Mouse (Mus musculus): Measurements from ENCODE around the gene 2310061I04Rik. TPM values are rescaled to one million over a fixed set of nuclear protein-coding genes. Genes with fewer than 3 reads are reported as not detected.
A peak's percentile ranks its signal among the peaks of the same experiment; 100 is the strongest.

Gene 2310061I04Rik
- polyA plus RNA-seq, 1 experiment from 2014 or later, result 28.6 TPM

DNA sequence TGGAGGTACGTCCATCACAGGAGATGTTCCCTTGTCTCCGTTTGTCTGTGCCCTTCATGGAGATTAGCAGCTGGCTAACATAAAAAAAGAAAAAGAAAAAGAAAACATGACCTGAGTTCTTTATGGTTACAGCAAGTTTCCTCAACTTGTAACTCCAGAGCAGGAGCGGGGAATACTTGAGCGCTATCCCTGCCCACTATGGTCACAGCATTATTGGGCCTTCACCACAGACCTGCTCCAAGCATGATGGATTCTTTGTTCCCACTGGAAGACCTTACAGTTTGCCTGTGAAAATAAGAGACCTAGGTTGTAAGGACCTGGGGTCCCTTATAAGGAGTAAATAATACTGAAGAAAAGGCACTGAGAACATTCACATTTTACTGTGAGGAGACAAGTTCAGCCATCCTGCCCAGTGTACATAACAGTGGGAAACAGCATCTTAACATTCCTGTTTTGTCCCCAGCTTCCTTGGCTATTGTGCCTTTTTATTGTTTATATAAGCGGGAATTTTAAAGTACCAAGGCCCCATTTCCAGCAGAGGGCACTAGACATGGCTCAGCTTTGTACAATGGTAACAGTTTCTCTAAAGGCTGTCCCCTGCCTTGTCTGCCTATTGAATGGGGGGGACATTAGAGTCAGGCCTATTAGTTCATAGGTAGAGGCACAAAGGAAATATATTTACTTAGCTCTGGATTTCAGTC is 23.8 kb upstream of the 2310061I04Rik start:
- peak; percentile 36 for DNase-seq (ENCODE audit: low spot score)
- H3K4me3 ChIP-seq, result peak overlapping the region; percentile 2; the same call in 1 of the 2 replicates
- peaks cover 62% of the 10 kb centered on the region for H3K36me3 ChIP-seq (replicated peaks)
- H3K27me3 ChIP-seq (replicated peaks; ENCODE audit: low read depth, poor library complexity, severe bottlenecking), result no peaks in the 10 kb centered on the region
- H3K9me3 ChIP-seq, result no peaks in the 10 kb centered on the region
- H3K4me1 ChIP-seq, result peaks cover 21% of the 10 kb centered on the region
- H3K27ac ChIP-seq (replicated peaks), result peak overlapping the region; percentile 51
- WGBS, result 74% methylated on average over 5 of the region's 5 CpGs

DNA sequence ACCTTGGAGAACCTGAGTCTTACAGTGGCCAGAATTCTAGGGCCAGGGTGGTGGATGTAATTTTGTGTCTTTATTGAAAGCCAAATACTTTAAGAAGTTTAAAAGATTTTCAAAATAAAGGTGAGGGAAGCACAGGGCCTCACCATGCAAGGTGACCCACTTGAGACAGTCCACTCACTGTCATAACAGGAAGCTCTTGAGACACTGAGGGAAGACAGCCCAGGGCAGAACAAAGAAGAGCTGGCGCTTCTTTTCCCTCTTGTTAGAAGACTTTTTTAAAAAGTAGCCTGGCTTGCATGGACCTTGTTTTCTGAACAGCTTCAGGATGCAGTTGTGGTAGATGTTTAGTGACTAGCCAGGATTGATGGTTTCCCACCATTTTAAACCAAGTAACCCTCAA is 23.2 kb upstream of the 2310061I04Rik start:
- peak overlapping the region; percentile 97 for H3K27ac ChIP-seq (replicated peaks)
- H3K9me3 ChIP-seq, result no peaks in the 10 kb centered on the region
- H3K4me1 ChIP-seq, result peaks cover 23% of the 10 kb centered on the region
- peak overlapping the region; percentile 83 for H3K4me3 ChIP-seq
- DNase-seq (ENCODE audit: low spot score), result no peak
- 84% methylated on average over 1 of the region's 1 CpGs for WGBS
- H3K27me3 ChIP-seq (replicated peaks; ENCODE audit: low read depth, poor library complexity, severe bottlenecking), result no peaks in the 10 kb centered on the region
- peaks cover 56% of the 10 kb centered on the region for H3K36me3 ChIP-seq (replicated peaks)

DNA sequence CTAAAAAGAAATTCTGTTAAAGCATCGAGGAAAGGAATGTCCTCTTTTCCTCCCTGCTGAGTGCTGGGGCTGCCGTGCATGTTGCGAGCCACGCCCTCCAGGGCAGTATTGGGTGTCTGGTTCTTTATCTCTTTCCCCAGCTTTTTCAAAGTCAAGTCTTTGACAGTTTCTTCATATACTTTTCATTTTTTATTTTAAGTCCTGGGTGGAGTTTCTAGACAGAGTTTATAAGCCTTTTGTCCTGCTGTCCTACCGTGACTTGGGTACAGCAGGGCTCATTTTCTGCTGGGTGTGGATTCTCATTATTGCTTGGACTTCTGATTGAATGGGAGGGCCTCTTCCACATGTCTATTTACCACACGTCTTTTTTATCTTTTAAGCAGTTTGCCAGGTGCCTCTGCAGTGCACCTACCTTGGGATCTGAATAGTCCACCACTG is 22.7 kb upstream of the 2310061I04Rik start:
- H3K27ac ChIP-seq (replicated peaks), result peak overlapping the region; percentile 97
- peaks cover 51% of the 10 kb centered on the region for H3K36me3 ChIP-seq (replicated peaks)
- peaks cover 28% of the 10 kb centered on the region for H3K4me1 ChIP-seq

DNA sequence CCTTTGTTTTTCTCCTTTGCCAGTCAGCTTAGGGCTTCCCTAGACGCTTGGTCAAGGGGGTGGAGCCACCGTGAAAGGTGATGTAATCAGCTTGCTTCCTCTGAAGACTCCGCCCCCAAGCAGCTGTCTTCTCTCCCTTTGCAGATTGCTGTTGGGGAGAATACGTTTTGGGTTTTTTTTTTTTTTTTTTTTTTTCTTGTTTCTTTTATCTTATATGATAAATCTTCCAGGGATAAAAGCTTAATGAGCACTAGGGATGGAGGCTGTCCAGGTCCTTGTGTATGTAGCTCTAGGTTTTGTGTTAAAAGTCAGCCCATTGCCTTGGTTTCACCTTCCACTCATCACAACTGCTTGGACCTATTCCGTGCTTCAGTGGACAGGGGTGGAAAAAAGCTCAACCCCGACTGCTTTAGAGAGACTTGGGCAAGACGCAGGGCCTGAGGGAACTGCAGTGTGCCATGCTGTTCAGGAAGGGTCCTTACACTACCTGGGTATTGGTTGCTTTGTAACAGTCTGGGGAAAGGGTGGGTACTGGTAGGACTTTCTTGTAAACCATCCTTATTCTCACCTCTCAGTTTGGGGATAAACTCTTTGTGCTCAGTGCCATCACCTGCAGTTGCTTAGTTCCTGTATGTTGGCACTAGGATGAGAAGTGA is 22.0 kb upstream of the 2310061I04Rik start:
- WGBS, result 22% methylated on average over 7 of the region's 7 CpGs
- H3K27ac ChIP-seq (replicated peaks), result peak overlapping the region; percentile 97
- peak overlapping the region; percentile 83 for H3K4me3 ChIP-seq
- peaks cover 30% of the 10 kb centered on the region for H3K4me1 ChIP-seq
- H3K27me3 ChIP-seq (replicated peaks; ENCODE audit: low read depth, poor library complexity, severe bottlenecking), result no peaks in the 10 kb centered on the region
- no peaks in the 10 kb centered on the region for H3K9me3 ChIP-seq
- peak; percentile 91 for DNase-seq (ENCODE audit: low spot score)
- peaks cover 48% of the 10 kb centered on the region for H3K36me3 ChIP-seq (replicated peaks)

More for the DNA sequence above, 22.7 kb upstream of the 2310061I04Rik start:
- Histone ChIP-seq H3K4me3 (peak overlapping the region; percentile 83), H3K9me3 (no peaks in the 10 kb centered on the region), H3K27me3 (replicated peaks; ENCODE audit: low read depth, poor library complexity, severe bottlenecking) (no peaks in the 10 kb centered on the region)
- 74% methylated on average over 6 of the region's 6 CpGs for WGBS
- DNase-seq (ENCODE audit: low spot score), result no peak

DNA sequence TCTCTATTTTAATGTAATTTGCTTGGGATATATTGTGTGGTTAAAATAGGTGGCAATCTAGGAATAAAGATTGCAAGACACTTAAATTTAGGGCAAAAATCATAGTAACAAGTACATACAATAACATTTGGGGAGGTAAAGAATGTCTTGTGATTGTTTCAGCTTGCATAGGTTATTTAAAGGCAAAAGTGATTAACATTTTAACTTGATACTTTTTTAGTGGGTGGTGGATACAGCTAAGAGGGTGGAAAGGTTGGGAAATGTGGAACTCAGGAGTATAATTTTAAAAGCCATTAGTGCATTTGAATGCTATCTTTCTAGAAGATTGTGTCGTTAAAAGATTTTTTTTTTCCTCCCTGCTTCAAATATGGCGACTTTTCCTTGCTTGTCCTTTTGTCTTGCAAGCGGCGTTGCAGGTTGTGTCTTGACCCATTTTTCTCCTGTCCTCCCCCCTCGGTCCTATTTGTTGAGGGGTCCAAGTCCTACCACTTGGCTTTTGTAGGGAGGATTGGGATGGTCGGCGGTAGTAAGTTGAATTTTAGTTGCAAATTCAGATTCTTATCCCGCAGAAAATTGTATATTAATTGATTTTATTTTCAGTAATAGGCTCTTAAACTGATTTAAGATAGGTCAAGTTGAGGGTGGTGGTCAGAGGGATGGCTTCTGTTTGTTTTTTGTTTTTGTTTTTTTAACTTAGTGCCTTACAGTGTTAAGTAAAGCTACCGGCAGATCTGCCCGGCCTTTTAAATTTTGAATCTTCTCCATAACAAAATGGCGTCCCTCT is 21.2 kb upstream of the 2310061I04Rik start:
- Histone ChIP-seq H3K9me3 (no peaks in the 10 kb centered on the region), H3K4me1 (peaks cover 30% of the 10 kb centered on the region), H3K27me3 (replicated peaks; ENCODE audit: low read depth, poor library complexity, severe bottlenecking) (no peaks in the 10 kb centered on the region), H3K27ac (replicated peaks) (peak overlapping the region; percentile 97), H3K4me3 (peak overlapping the region; percentile 83), H3K36me3 (replicated peaks) (peaks cover 48% of the 10 kb centered on the region)
- WGBS, result under 1% methylated on average over 11 of the region's 11 CpGs
- peak; percentile 65 for DNase-seq (ENCODE audit: low spot score)

DNA sequence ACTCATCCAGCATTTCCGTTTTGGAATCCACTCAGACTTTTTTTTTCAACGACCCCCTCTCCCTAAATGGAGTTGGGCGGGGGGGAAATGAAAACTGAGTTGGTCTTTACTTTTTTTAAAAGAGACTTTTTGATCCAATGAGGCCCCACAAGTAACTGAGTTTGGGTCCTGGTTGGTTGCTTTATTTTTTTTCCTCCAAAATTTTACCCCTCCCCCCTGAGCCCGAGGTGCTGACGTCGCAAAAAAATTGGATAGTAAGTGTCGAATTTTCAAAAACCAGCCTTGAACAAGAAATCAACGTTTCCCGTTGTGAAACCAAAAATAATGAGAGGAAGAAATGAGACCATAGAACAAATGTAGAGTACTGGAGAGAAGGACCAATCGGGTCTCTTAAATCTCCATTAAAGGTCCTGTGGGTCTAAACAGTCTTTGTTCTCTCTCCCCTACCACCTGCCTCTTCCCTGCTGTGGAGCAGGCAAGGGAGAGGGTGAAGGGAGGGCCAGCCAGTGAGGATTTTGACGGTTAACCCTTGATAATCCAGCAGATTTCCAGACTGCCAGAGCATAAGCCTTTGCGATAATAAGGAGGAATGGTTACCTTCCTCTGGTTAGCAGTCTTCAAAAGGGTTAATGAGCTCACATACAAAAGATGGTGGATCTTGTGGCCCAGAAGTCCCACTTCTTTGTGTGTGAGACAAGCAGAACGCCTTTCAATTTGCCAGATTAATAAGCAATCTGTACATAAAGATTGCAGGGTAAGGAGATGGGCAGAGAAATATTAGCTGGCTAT is 20.4 kb upstream of the 2310061I04Rik start:
- peaks cover 48% of the 10 kb centered on the region for H3K36me3 ChIP-seq (replicated peaks)
- under 1% methylated on average over 13 of the region's 13 CpGs for WGBS
- H3K4me3 ChIP-seq, result peak overlapping the region; percentile 83
- peaks cover 30% of the 10 kb centered on the region for H3K4me1 ChIP-seq
- no peaks in the 10 kb centered on the region for H3K9me3 ChIP-seq
- H3K27ac ChIP-seq (replicated peaks), result peak overlapping the region; percentile 97
- no peaks in the 10 kb centered on the region for H3K27me3 ChIP-seq (replicated peaks; ENCODE audit: low read depth, poor library complexity, severe bottlenecking)
- DNase-seq (ENCODE audit: low spot score), result peak; percentile 71

DNA sequence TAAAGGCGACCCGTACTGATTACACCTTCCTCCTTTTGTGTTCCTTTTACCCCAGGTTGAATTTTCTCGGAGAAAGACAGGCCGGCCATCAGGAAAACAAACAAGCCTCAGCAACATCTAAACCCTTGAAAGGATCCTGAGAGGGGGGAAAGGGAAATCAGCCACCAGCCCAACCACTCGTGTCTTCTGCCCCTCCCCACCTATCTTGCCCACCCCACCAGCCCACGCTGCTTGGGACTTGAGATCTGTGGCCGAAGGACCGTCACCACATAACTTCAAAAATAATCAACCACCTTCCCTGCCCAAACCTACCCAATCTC is 19.9 kb upstream of the 2310061I04Rik start:
- Histone ChIP-seq H3K4me1 (peaks cover 30% of the 10 kb centered on the region), H3K27me3 (replicated peaks; ENCODE audit: low read depth, poor library complexity, severe bottlenecking) (no peaks in the 10 kb centered on the region), H3K27ac (replicated peaks) (peak overlapping the region; percentile 97), H3K36me3 (replicated peaks) (peaks cover 49% of the 10 kb centered on the region), H3K9me3 (no peaks in the 10 kb centered on the region), H3K4me3 (peak overlapping the region; percentile 83)
- peak; percentile 56 for DNase-seq (ENCODE audit: low spot score)
- WGBS, result 1% methylated on average over 8 of the region's 8 CpGs

DNA sequence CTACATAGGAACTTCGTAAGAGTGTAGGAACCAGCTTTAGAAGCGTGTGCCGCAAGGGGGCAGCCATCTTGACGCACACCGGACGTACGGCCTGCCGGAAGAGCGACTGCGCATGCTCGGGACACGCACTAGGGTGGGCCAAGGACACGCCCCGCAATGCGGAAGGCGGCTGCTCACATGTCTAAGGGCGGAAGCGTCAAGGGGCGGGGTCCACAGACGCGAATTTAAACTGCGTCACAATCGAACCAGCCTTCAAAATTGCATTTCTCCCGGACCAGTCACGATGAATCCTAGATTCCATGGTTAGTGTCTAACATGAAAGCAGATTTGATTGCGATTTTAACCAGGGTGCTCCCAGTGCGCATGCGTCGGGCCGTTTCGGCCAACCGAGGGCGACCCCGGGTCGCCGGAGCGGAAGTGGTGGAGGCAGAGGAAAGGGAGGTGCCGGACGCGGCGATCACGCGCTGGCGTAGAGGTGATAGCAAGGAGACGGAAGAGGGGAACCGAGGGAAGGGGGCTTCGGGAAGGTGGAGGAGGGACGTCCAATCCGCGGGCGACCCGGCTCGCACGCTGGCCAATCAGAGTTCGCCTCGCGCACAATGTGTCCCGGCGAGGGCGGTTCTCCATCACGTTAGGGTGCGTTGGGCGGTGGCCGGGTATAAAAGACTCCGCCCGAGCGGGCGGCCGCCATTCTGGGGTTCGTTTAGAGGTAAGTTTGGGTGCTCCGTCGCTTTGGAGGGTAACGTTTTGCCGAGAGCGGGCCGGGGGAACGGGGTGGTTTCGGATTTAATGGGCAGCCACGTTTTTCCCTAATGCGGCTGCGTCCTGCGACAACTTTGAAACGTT is 19.3 kb upstream of the 2310061I04Rik start, which contains the start of the genes Mrps18b and Ppp1r10:
Mrps18b (minus strand) TSS at position 93 of the 846 bp plus-strand sequence.
Ppp1r10 (plus strand) TSS at position 138 of the 846 bp plus-strand sequence.
- Histone ChIP-seq H3K36me3 (replicated peaks) (peaks cover 55% of the 10 kb centered on the region), H3K27me3 (replicated peaks; ENCODE audit: low read depth, poor library complexity, severe bottlenecking) (no peaks in the 10 kb centered on the region), H3K4me3 (peak within 1 kb of the TSS; percentile 83), H3K4me1 (peaks cover 30% of the 10 kb centered on the region), H3K27ac (replicated peaks) (peak within 1 kb of the TSS; percentile 97), H3K9me3 (no peaks in the 10 kb centered on the region)
- peak; percentile 99 for DNase-seq (ENCODE audit: low spot score)
- under 1% methylated on average over 83 of the region's 83 CpGs for WGBS

DNA sequence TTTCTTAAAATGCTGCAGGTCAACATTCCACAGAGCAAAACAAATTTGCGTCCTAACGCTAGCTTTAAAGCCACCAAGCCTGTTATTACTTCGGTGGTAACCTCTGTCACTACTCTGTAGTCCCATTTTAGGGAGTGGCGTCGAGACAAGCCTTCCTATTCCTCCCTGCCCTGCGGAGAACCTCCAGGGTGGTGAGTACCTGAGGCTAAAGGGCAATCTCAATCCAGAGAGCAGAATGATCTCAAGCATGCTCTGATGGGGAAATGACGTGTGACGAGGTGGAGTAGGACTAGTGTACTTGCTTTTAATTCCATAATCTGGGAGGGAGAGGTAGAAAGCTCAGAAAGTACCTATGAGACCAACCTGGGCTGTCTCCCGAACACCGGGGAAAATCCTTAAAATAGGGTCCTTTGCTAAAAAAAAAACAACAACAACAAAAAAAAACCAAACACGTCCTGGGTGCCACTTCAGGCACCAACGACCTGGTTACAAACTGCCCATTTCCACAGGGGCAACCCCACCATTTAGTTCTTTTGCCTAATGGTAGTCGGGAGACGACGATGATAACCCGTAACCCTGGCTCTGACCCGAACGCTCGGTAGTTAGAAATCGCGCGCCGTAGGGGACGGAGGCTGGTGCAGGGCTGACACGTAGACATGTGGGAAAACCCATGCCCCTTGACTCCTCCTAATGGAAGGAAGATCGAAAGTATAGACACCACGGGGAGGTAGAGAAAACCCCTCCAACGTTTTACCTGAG is 18.5 kb upstream of the 2310061I04Rik start:
- WGBS, result 4% methylated on average over 28 of the region's 28 CpGs
- H3K4me3 ChIP-seq, result peak overlapping the region; percentile 83
- no peaks in the 10 kb centered on the region for H3K9me3 ChIP-seq
- no peaks in the 10 kb centered on the region for H3K27me3 ChIP-seq (replicated peaks; ENCODE audit: low read depth, poor library complexity, severe bottlenecking)
- peaks cover 26% of the 10 kb centered on the region for H3K4me1 ChIP-seq
- DNase-seq (ENCODE audit: low spot score), result no peak
- peak overlapping the region; percentile 97 for H3K27ac ChIP-seq (replicated peaks)
- H3K36me3 ChIP-seq (replicated peaks), result peaks cover 60% of the 10 kb centered on the region

DNA sequence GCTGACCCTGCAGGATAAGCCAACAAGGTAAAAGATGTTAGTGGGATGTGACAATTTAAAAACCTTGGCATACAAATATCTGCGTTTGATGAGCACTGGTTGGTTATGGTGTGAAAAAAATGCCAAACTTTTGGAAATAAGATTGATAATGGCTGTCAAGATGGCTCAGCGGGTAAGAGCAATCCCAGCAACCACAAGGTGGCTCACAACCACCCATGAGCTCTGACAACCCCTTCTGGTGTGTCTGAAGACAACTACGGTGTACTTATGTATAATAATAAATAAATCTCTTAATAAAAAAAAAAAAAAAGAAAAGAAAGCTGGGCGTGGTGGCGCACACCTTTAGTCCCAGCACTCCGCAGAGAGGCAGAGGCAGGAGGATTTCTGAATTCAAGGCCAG is 17.7 kb upstream of the 2310061I04Rik start:
- no peak overlapping the region for H3K27ac ChIP-seq (replicated peaks)

More for the DNA sequence above, 17.7 kb upstream of the 2310061I04Rik start:
- WGBS, result 86% methylated on average over 6 of the region's 6 CpGs
- Histone ChIP-seq H3K4me3 (peak overlapping the region; percentile 83), H3K36me3 (replicated peaks) (peaks cover 55% of the 10 kb centered on the region), H3K4me1 (peaks cover 21% of the 10 kb centered on the region), H3K9me3 (no peaks in the 10 kb centered on the region), H3K27me3 (replicated peaks; ENCODE audit: low read depth, poor library complexity, severe bottlenecking) (no peaks in the 10 kb centered on the region)
- DNase-seq (ENCODE audit: low spot score), result no peak
